Mouse (Mus musculus) G1E-ER4 (cell line): ENCODE results near the gene Rsc1a1. TPM values are rescaled to one million over a fixed set of nuclear protein-coding genes. Genes with fewer than 3 reads are reported as not detected.

ENCODE experiments used
- GATA1 ChIP-seq: IDR thresholded peaks from one replicate; pipeline ENCODE4 v1.8.0; 2012; ENCODE audit warnings: low read length, inconsistent platforms
- polyA plus RNA-seq: library from polyadenylated mRNA; stranded (reverse); fragments of >175 nt; gene quantifications from 2 replicates; pipeline ENCODE4 v1.2.3, GENCODE M21; 2012

Gene Rsc1a1
- polyA plus RNA-seq, 1 experiment = not detected

DNA sequence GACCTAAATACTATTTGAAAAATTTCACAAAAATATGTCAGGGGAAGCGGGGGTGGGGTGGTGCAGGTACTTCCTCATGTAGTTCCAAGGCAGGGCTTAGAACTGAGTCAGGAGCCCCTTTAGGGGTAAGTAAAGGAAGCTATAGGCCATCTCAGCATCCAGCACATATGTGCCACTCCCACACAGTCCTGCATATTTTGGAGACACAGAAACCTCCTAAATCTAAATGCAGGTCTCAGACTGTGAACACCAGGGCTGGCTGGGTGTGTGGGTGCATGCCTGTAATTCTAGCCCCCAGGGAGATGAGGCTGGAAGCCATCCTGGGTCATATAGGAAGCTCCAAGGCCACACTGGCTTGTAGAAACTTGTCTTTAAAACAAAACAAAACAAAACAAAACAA is 25.9 kb upstream of the Rsc1a1 start:
- TF ChIP-seq GATA1 = no peak

DNA sequence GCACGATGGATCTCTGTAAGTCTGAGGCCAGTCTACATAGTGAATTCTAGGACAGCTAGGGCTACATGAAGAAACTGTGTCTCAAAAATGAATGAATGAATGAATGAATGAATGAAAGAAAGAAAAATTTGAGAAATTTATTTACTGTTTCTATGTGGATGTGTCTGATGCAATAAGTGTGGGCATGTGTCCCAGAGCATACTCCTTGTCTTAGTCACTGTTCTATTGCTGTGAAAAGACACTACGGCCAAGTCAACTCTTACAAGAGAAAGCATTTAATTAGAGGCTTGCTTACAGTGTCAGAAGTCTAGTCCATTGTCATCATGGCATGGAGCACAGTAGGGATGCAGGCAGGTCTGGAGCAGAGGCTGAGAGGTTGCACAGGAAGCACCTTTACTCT is 23.6 kb upstream of the Rsc1a1 start:
- TF ChIP-seq GATA1 = no peak

DNA sequence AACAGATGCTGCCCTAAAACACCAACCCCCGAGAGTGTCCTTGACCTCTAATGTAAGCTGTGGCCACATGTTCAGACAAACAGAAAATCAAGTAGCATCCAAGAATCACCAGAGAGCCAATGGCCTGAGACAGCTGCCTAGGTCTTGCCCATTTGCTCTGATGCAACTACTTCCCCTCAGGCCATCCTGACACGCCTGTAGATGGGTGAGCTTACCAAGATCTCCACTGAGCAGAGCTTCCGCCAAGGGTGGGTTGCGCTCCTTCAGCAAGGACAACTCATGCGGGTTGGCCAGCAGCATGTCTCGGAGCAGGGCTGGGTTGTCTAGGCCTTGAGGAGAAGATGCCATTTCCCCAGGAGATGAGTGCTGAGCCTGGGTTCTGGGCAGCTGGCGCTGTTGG is 22.6 kb upstream of the Rsc1a1 start:
- TF ChIP-seq GATA1 = no peak

- TF ChIP-seq GATA1 = no peak
Observed at GRCm38 (mm10) chr4:141705331-141705730, 19.9 kb upstream of the Rsc1a1 start.

DNA sequence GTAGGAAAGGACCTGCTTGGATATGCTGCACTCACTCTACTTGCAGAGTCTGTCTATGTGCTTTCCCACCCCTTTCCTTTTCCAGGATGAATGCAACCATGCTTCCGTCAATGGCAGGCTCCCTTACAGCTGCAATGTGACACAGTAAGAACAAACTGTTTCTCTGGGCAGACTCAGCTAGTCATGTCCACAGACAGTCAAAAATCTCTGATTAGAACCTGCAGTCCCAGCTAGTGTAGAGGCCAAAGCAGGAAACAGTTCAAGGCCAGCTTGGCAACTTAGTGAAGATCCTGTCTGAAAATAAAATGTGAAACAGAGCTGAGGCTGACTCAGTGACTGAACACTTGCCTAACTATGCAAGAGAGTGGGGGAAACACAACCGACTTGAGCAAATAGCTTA is 19.2 kb upstream of the Rsc1a1 start:
- no peak for TF ChIP-seq GATA1

DNA sequence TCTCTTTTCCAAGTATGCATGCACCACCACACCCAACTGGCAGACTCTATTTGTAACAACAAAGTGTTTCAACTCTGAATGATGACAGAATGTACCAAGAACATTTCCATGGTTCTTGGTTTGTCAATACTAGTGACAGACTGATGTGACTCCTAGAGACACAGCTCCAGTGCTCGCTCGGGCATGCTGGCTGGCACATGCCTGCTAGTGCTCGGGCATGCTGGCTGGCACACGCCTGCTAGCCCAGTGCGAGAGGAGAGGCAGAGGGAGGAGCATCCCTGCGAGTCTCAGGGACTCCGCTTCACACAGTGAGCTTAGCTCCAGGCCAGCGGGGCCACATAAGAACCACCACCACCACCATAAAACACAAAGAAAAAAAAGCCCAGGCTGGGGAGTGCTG is 9.3 kb upstream of the Rsc1a1 start:
- no peak for TF ChIP-seq GATA1

DNA sequence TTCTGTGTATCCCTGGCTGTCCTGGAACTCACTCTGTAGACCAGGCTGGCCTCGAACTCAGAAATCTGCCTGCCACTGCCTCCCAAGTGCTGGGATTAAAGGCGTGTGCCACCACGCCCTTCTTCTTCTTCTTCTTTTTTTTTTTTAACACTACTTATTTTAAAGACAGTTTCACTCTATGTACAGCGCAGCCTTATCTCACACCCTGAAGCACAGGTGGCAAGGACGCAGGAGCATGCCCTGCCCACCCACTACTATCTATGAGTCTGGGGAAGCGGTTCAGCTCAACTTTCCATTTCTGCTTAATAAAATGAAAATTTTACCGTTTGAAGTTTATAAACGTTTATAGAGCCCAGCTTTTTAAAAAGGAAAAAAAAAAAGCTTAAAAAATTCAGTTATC is 3.1 kb upstream of the Rsc1a1 start:
- no peak for TF ChIP-seq GATA1

GRCm38 (mm10) chr4:141686525-141686924 is 1.1 kb upstream of the Rsc1a1 start:
- no peak for TF ChIP-seq GATA1

GRCm38 (mm10) chr4:141686093-141686492 is 694 bp upstream of the Rsc1a1 start:
- TF ChIP-seq GATA1 = no peak

DNA sequence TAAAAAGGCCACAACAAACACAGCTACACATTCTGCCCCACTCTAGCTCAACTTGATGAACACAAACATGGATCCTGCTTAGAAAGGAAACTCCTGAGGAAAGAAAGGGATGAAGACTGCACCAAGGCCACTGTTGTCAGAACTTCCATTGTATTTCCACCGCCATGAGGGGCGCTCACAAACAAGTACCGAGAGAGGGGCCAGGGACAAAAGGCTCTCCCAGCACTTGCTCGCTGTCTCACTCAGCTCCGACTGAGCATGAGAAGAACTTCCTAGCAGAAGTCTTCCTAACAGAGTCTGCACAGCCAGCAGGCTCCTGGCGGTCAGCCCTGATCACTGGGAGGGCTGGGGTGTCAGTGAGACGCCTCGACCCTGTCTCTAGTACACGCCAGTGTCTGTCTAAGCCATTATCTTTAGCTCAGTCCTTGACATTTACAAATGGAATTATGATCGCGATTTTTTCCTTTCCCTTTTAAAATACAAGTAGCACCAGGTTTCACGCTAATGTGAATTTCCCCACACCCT is 2.6 kb downstream of the Rsc1a1 start:
- TF ChIP-seq GATA1 = no peak

- no peak for TF ChIP-seq GATA1
Observed at GRCm38 (mm10) chr4:141681767-141682166, 3.6 kb downstream of the Rsc1a1 start.

- TF ChIP-seq GATA1 = no peak
Observed at GRCm38 (mm10) chr4:141680892-141681291, 4.5 kb downstream of the Rsc1a1 start.

GRCm38 (mm10) chr4:141679016-141679415 is 6.4 kb downstream of the Rsc1a1 start:
- TF ChIP-seq GATA1 = no peak

DNA sequence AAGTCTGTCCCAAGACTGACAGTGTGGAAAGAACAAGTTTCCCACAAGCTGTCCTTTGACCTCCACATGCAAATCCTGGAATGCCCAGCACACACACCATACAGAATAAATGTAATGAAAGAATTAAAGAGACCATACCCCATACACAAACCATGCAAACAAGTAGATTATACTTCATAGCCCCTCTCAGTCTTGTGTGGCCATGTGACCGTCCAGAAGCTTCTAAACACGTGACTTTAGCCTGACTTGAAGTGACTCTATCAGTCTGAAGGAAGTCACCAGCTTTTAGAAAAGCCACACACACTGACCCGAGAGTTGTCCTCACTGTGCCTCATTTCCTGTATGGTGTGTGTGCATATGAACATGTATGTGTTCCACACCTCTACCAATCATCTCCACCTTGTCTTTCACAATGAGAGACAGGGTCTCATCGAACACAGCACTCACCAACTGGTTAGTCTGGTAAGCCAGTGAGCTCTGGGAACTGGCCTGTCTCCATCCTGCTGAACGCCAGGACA is 8.9 kb downstream of the Rsc1a1 start:
- no peak for TF ChIP-seq GATA1

DNA sequence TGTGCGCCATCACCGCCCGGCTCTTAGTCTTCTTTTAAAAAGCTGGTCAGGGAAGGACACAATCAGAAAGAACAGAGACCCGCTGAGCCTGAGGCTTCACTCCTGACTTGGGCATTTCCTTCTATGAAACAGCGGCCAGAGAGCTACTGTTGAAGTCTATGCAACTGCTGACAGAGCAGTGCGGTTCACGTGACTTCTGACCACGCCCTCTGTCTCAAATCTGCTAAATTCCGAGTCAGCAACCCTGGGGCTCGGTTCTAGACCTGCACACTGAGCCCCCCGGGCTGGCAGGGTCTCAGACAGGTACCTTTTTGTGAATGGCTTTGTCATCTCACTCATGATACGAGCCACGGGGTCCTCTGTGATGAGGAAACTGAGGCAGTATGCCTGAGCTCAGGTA is 13.1 kb downstream of the Rsc1a1 start:
- TF ChIP-seq GATA1 = no peak

GRCm38 (mm10) chr4:141671389-141671788 is 14.0 kb downstream of the Rsc1a1 start:
- no peak for TF ChIP-seq GATA1

DNA sequence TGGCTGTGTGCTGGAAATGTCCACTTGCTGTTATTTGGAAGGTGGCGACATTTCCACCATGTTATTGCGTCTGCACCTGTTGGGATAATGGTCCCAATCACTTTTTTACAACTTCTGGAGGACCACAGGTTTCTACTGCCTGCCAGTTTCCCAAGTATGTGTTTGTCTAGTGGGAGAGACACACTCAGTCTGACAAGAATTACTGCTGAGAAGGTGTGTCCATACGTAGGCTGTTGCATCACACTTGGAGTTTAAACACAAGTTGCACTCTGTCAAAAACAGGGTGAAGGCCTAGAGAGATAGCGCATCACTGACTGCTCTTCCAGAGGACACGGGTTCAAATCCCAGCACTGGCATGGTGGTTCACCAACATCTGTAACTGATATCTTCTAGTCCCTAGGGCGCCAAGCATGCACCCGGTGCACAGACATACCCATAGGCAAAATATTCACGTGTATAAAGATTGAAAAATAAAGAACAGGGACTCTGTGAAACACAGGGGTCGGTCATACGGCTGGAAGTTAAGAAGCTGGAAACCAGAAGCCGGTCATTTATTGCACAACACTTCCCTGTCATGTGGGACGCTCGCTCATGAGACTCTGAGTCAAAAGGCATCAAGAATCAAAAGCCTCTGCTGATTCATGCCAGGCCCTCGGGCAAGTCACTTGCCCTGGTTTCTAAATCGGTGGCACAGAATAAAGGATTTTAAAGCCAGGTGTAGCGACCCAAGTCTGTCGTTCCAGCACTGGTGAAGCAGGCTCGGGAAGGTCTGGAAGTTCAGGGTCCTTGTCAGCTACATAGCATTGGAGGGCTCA is 15.3 kb downstream of the Rsc1a1 start:
- no peak for TF ChIP-seq GATA1
